ENCODE assay signal across 18 mouse cellular contexts in the genomic region with DNA sequence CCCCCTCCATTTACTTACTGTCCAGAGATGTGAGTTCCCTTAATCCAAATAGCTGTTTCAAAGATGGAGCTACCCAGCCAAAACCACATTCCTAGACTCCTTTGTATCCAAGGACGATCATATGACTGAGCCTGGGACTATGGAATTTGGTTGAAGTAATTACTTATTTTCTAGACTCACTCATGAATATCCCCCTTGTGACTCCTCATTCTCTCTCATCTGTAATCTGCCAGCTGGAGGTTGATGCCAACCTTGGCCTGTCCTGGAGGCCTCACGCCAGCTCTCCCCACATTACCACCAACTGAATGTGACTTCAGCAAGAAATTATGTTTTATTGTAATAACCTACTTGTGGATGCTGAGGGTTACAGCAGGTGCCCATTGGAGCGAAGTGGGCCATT.
DNase-seq lines count a peak whose midpoint lies in the region; ATAC-seq and TF ChIP-seq lines count a peak whose summit lies in the region.
"Had no signal": no experiment of that assay in that cellular context is flagged by ENCODE, and none has a peak within 500 bp of the region (broad histone marks: within the 10 kb centered on the region; RNA-seq: fewer than 3 reads in every experiment).

No protein-coding gene starts in this region.

- H3K27me3 ChIP-seq in kidney, adult 2 months (replicated peaks; ENCODE audit: control insufficient read depth, insufficient read depth, low read length): no peaks in the 10 kb centered on the region
- H3K27me3 ChIP-seq in kidney, embryonic 15.5 days: no peaks in the 10 kb centered on the region
- no peaks in the 10 kb centered on the region for H3K27me3 ChIP-seq in midbrain, embryonic 16.5 days (ENCODE audit: control insufficient read depth, insufficient read depth, low read depth, low read length)
- H3K27me3 ChIP-seq in midbrain, embryonic 11.5 days (ENCODE audit: control insufficient read depth, insufficient read depth, low read length): no peaks in the 10 kb centered on the region
- H3K27me3 ChIP-seq in hindbrain, embryonic 16.5 days (replicated peaks; ENCODE audit: control insufficient read depth, insufficient read depth, low read length): no peaks in the 10 kb centered on the region
- H3K27me3 ChIP-seq: embryonic facial prominence, embryonic 12.5 days; intestine, embryonic 15.5 days; neural tube, embryonic 15.5 days had no signal

- no peak overlapping the region for H3K4me3 ChIP-seq in kidney, adult 2 months (ENCODE audit: insufficient read depth, low read depth, low read length)
- H3K4me3 ChIP-seq in kidney, embryonic 15.5 days (replicated peaks): no peak overlapping the region
- no peak overlapping the region for H3K4me3 ChIP-seq in midbrain, embryonic 16.5 days (ENCODE audit: low read depth, low read length)
- no peak overlapping the region for H3K4me3 ChIP-seq in midbrain, embryonic 11.5 days (ENCODE audit: low read depth, low read length)
- H3K4me3 ChIP-seq in hindbrain, embryonic 16.5 days (ENCODE audit: low read length): no peak overlapping the region
- H3K4me3 ChIP-seq: embryonic facial prominence, embryonic 12.5 days; gastrocnemius, adult 2 months; intestine, embryonic 15.5 days; neural tube, embryonic 15.5 days had no signal

- no peaks in the 10 kb centered on the region for H3K4me1 ChIP-seq in kidney, adult 2 months (ENCODE audit: control insufficient read depth, insufficient read depth, low read length)
- no peaks in the 10 kb centered on the region for H3K4me1 ChIP-seq in kidney, embryonic 15.5 days
- peaks cover 16% of the 10 kb centered on the region for H3K4me1 ChIP-seq in midbrain, embryonic 16.5 days (ENCODE audit: control insufficient read depth, insufficient read depth, low read length)
- H3K4me1 ChIP-seq in midbrain, embryonic 11.5 days (ENCODE audit: control insufficient read depth, insufficient read depth, low read length): peaks cover 5% of the 10 kb centered on the region
- peaks cover 4% of the 10 kb centered on the region for H3K4me1 ChIP-seq in hindbrain, embryonic 16.5 days (ENCODE audit: control insufficient read depth, insufficient read depth, low read depth, low read length)
- H3K4me1 ChIP-seq: intestine, embryonic 15.5 days had no signal

- H3K4me2 ChIP-seq in kidney, embryonic 15.5 days: no peak overlapping the region
- H3K4me2 ChIP-seq in midbrain, embryonic 16.5 days (ENCODE audit: low read length): no peak overlapping the region
- H3K4me2 ChIP-seq in midbrain, embryonic 11.5 days: no peak overlapping the region
- no peak overlapping the region for H3K4me2 ChIP-seq in hindbrain, embryonic 16.5 days (ENCODE audit: low read length)
- H3K4me2 ChIP-seq: embryonic facial prominence, embryonic 12.5 days; intestine, embryonic 15.5 days; lung, embryonic 14.5 days; neural tube, embryonic 15.5 days had no signal

- ATAC-seq in kidney, embryonic 15.5 days (replicated peaks; ENCODE audit: low FRiP score): no peak
- ATAC-seq in midbrain, embryonic 16.5 days: peak; percentile 14; the same call in 1 of the 2 replicates
- no peak for ATAC-seq in midbrain, embryonic 11.5 days (ENCODE audit: low FRiP score)
- ATAC-seq in hindbrain, embryonic 16.5 days: peak; percentile 73
- no peak for ATAC-seq in megakaryocyte-erythroid progenitor cell, adult 5-6 weeks (replicated peaks; ENCODE audit: low FRiP score, low TSS enrichment, poor library complexity, severe bottlenecking)
- ATAC-seq: intestine, embryonic 15.5 days had no signal

- no peaks in the 10 kb centered on the region for H3K36me3 ChIP-seq in kidney, adult 2 months (ENCODE audit: control insufficient read depth, insufficient read depth, low read length)
- no peaks in the 10 kb centered on the region for H3K36me3 ChIP-seq in kidney, embryonic 15.5 days
- no peaks in the 10 kb centered on the region for H3K36me3 ChIP-seq in midbrain, embryonic 16.5 days (ENCODE audit: control insufficient read depth, insufficient read depth, low read length)
- no peaks in the 10 kb centered on the region for H3K36me3 ChIP-seq in midbrain, embryonic 11.5 days (ENCODE audit: control insufficient read depth, insufficient read depth, low read length)
- no peaks in the 10 kb centered on the region for H3K36me3 ChIP-seq in hindbrain, embryonic 16.5 days (ENCODE audit: control insufficient read depth, insufficient read depth, low read length)
- H3K36me3 ChIP-seq: embryonic facial prominence, embryonic 12.5 days; intestine, embryonic 15.5 days; neural tube, embryonic 15.5 days had no signal

- TF ChIP-seq POLR2A in kidney, adult 2 months (IDR thresholded peaks at IDR 0.05; ENCODE audit: low read depth, low read length): no peak

- TF ChIP-seq CTCF in kidney, adult 2 months (conservative IDR thresholded peaks at IDR 0.05; ENCODE audit: insufficient read depth, insufficient read length, low read depth, low read length): no peak

- 79% methylated on average over 3 of the region's 3 CpGs for WGBS in kidney, adult 2 months
- 93% methylated on average over 3 of the region's 3 CpGs for WGBS in kidney, embryonic 15.5 days
- 44% methylated on average over 3 of the region's 3 CpGs for WGBS in midbrain, embryonic 16.5 days
- 57% methylated on average over 3 of the region's 3 CpGs for WGBS in midbrain, embryonic 11.5 days
- WGBS in hindbrain, embryonic 16.5 days: 34% methylated on average over 3 of the region's 3 CpGs

- DNase-seq in cerebellum, postnatal 10 days: peak; percentile 29 to 53
- no peak for DNase-seq in cerebellum, postnatal 36 days
- DNase-seq in kidney, adult 2 months: peak; percentile 65
- DNase-seq in midbrain, embryonic 11.5 days (ENCODE audit: low spot score, missing footprints): no peak
- DNase-seq: adrenal gland, adult 8-10 months; cerebellum, postnatal 25 days; gastrocnemius, adult 2 months; heart, postnatal 10 days; layer of hippocampus, adult 9-11 months; lung, embryonic 14.5 days; thymus, adult 18-20 months had no signal

- H3K27ac ChIP-seq in kidney, adult 2 months (ENCODE audit: insufficient read depth, low read depth, low read length): no peak overlapping the region
- H3K27ac ChIP-seq in kidney, embryonic 15.5 days: no peak overlapping the region
- no peak overlapping the region for H3K27ac ChIP-seq in midbrain, embryonic 16.5 days (ENCODE audit: low read length)
- H3K27ac ChIP-seq in midbrain, embryonic 11.5 days (ENCODE audit: low read depth, low read length): no peak overlapping the region
- no peak overlapping the region for H3K27ac ChIP-seq in hindbrain, embryonic 16.5 days (ENCODE audit: low read depth, low read length)
- H3K27ac ChIP-seq: embryonic facial prominence, embryonic 12.5 days; gastrocnemius, adult 2 months; intestine, embryonic 15.5 days; neural tube, embryonic 15.5 days had no signal

- H3K9me3 ChIP-seq in kidney, embryonic 15.5 days (replicated peaks): no peaks in the 10 kb centered on the region
- H3K9me3 ChIP-seq in midbrain, embryonic 16.5 days (replicated peaks; ENCODE audit: control insufficient read depth, low read length, poor library complexity, severe bottlenecking): no peaks in the 10 kb centered on the region
- no peaks in the 10 kb centered on the region for H3K9me3 ChIP-seq in midbrain, embryonic 11.5 days (ENCODE audit: control insufficient read depth, low read length)
- no peaks in the 10 kb centered on the region for H3K9me3 ChIP-seq in hindbrain, embryonic 16.5 days (ENCODE audit: control insufficient read depth, low read length)
- H3K9me3 ChIP-seq: embryonic facial prominence, embryonic 12.5 days; intestine, embryonic 15.5 days; neural tube, embryonic 15.5 days had no signal

- no peak overlapping the region for H3K9ac ChIP-seq in kidney, embryonic 15.5 days
- no peak overlapping the region for H3K9ac ChIP-seq in midbrain, embryonic 16.5 days (ENCODE audit: low read depth, low read length)
- H3K9ac ChIP-seq in midbrain, embryonic 11.5 days (ENCODE audit: low read length): no peak overlapping the region
- H3K9ac ChIP-seq in hindbrain, embryonic 16.5 days (ENCODE audit: low read depth, low read length): no peak overlapping the region
- H3K9ac ChIP-seq: embryonic facial prominence, embryonic 12.5 days; intestine, embryonic 15.5 days; lung, embryonic 14.5 days; neural tube, embryonic 15.5 days had no signal

Comparison
In these comparisons a context has a peak if more than half of its experiments do, and no peak if none do; other contexts are left out.
1. DNase-seq: peak in cerebellum, postnatal 10 days (2 of 2) and kidney, adult 2 months (single experiment); none in cerebellum, postnatal 36 days (0 of 2) and midbrain, embryonic 11.5 days (single experiment).
2. ATAC-seq: peak in midbrain, embryonic 16.5 days (single experiment) and hindbrain, embryonic 16.5 days (single experiment); none in kidney, embryonic 15.5 days (single experiment), midbrain, embryonic 11.5 days (single experiment) and megakaryocyte-erythroid progenitor cell, adult 5-6 weeks (single experiment).